Mouse (Mus musculus): ENCODE results near the gene Clk3. TPM values are rescaled to one million over a fixed set of nuclear protein-coding genes. Genes with fewer than 3 reads are reported as not detected.

Gene Clk3
- polyA plus RNA-seq, 1 experiment from 2014 or later, result 67.5 TPM

Other genes with a start within 250 kb of the Clk3 start
- gene Cox5a, start 244.6 kb downstream of the Clk3 start, polyA plus RNA-seq (2015; fragmentation: Nextera tagmentation; extraction: Ambion mirVana), result 1,790 and 1,803 TPM in 2 replicates
- gene Fam219b, start 228.3 kb downstream of the Clk3 start, polyA plus RNA-seq (2015; fragmentation: Nextera tagmentation; extraction: Ambion mirVana), result 12.7 and 13.4 TPM in 2 replicates
- gene Mpi, start 213.1 kb downstream of the Clk3 start, polyA plus RNA-seq (2015; fragmentation: Nextera tagmentation; extraction: Ambion mirVana), result 89.8 and 95.6 TPM in 2 replicates
- gene Scamp2, start 204.9 kb downstream of the Clk3 start, polyA plus RNA-seq (2015; fragmentation: Nextera tagmentation; extraction: Ambion mirVana), result 52.3 and 53.4 TPM in 2 replicates
- gene Ulk3, start 176.4 kb downstream of the Clk3 start, polyA plus RNA-seq (2015; fragmentation: Nextera tagmentation; extraction: Ambion mirVana), result 17.9 and 20.1 TPM in 2 replicates
- not detected in 2 replicates for gene Cplx3, start 159.6 kb downstream of the Clk3 start, polyA plus RNA-seq (2015; fragmentation: Nextera tagmentation; extraction: Ambion mirVana)
- gene Lman1l, start 145.1 kb downstream of the Clk3 start, polyA plus RNA-seq (2015; fragmentation: Nextera tagmentation; extraction: Ambion mirVana), result 0.11 TPM in 1 of 2 replicates, not detected in the other
- gene Csk, start 112.2 kb downstream of the Clk3 start, polyA plus RNA-seq (2015; fragmentation: Nextera tagmentation; extraction: Ambion mirVana), result 20.4 and 29.9 TPM in 2 replicates
- 0.07 TPM in 1 of 2 replicates, not detected in the other for gene Cyp1a2, start 82.2 kb downstream of the Clk3 start, polyA plus RNA-seq (2015; fragmentation: Nextera tagmentation; extraction: Ambion mirVana)
- gene Cyp1a1, start 77.9 kb downstream of the Clk3 start, polyA plus RNA-seq (2015; fragmentation: Nextera tagmentation; extraction: Ambion mirVana), result not detected in 2 replicates
- 18.2 and 19.5 TPM in 2 replicates for gene Edc3, start 57.3 kb downstream of the Clk3 start, polyA plus RNA-seq (2015; fragmentation: Nextera tagmentation; extraction: Ambion mirVana)
- 7.5 and 8.8 TPM in 2 replicates for gene Arid3b, start 70.9 kb upstream of the Clk3 start, polyA plus RNA-seq (2015; fragmentation: Nextera tagmentation; extraction: Ambion mirVana)
- 110 and 113 TPM in 2 replicates for gene Ubl7, start 145.1 kb upstream of the Clk3 start, polyA plus RNA-seq (2015; fragmentation: Nextera tagmentation; extraction: Ambion mirVana)
- gene Sema7a, start 174.3 kb upstream of the Clk3 start, polyA plus RNA-seq (2015; fragmentation: Nextera tagmentation; extraction: Ambion mirVana), result 0.60 and 1.4 TPM in 2 replicates
- gene Cyp11a1, start 240.6 kb upstream of the Clk3 start, polyA plus RNA-seq (2015; fragmentation: Nextera tagmentation; extraction: Ambion mirVana), result 0.32 and 0.33 TPM in 2 replicates

Data from heart, embryonic 16.5 days (tissue).